Mouse (Mus musculus) Patski (cell line): Measurements from ENCODE around the gene Spef1. TPM values are rescaled to one million over a fixed set of nuclear protein-coding genes. Genes with fewer than 3 reads are reported as not detected.
A peak's percentile ranks its signal among the peaks of the same experiment; 100 is the strongest.

ENCODE experiments used
- ATAC-seq: fragments of 100-300 bp; one replicate; pipeline ENCODE4 v1.8.0; 2021
- CTCF ChIA-PET: fragments of 350-600 bp; sonication (Branson Sonifier 250); formaldehyde crosslinking; loops from one replicate; lab custom pipeline; 2022; ENCODE audit warnings: inconsistent platforms; lab: Charles Lee
- POLR2A ChIA-PET: fragments of 350-600 bp; sonication (Branson Sonifier 250); formaldehyde crosslinking; loops from one replicate; lab custom pipeline; 2022; ENCODE audit warnings: antibody characterized with exemption, inconsistent platforms; lab: Charles Lee
- DNase-seq: peaks from one replicate; pipeline ENCODE4 v3.0.0-alpha.2; 2011; ENCODE audit warnings: low read depth, low spot score
- H3K27me3 ChIP-seq: fragments of 371-371 bp; one replicate; pipeline ENCODE4 v1.5.1; 2021
- CTCF ChIP-seq: fragments of 100-300 bp; IDR thresholded peaks from one replicate; pipeline ENCODE4 v1.5.1; 2021
- in situ Hi-C: fragments of 300-500 bp; cut with MboI; formaldehyde crosslinking; loops from 3 replicates; pipeline ENCODE4 v1.11.1; 2018; ENCODE audit warnings: low pct_unique_long_range_greater_than_20kb, mixed read lengths
- polyA plus RNA-seq: library from polyadenylated mRNA; unstranded; gene quantifications from one replicate; pipeline ENCODE4 v1.2.3, GENCODE M21; 2021

Spef1 gene
- polyA plus RNA-seq, 1 experiment from 2014 or later, result 9.4 TPM

DNA sequence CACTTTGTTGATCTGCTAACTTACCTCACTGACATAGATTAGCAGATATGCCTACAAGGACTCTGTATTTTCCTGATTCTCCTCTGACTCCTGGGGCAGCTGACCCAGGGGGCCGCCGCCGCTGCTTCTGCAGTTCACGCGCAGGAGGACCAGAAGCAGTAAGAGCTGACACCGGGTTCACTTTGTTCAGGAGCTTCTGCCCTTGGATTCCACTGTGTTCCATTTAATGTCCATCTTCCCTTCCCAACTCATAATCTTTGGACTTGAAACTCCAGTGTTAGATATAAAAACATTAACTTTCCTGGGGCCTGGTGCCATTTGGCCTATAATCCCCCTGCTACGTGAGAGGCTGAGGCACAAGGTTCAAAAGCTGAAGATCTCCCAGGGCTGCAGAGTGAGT, 23.2 kb downstream of the Spef1 start:
- no peak for DNase-seq
- ChIA-PET POLR2A (no interaction called here), CTCF (interaction anchor here (2.0 kb wide), 1 partner anchor 108 kb away, joined by 5 read pairs; no protein-coding TSS in a partner anchor)
- TF ChIP-seq CTCF, result no peak
- no peak for ATAC-seq
- in situ Hi-C loops, result loop anchor here (5.0 to 10.0 kb wide), 2 partner anchors 72 to 199 kb away; no protein-coding TSS in a partner anchor
- H3K27me3 ChIP-seq, result no peaks in the 10 kb centered on the region

DNA sequence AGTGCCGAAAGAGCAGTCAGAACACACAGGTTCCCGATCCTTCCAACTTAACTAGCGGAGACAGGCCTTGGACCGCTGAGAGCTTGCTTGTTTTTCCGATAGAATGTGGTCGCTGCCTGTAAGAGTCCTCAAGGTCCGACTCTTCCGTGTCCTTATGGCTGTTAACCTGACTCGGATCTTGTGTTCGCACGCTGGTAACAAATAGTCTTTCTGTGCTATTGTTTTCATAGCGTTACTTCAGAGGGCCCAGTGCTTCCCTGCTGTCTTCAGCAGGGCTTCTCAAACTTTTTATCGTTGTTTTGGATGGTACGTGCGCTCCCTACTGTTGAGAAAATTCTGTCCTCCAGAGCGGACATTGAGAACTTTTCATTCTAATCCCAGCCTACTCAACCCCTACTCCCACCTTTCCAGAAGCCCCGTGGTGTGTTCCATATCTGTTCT, 26.4 kb downstream of the Spef1 start:
- DNase-seq (no peak), ATAC-seq (peak; percentile 22)
- H3K27me3 ChIP-seq, result no peaks in the 10 kb centered on the region
- no peak for TF ChIP-seq CTCF
- in situ Hi-C loops, result loop anchor here (5.0 to 10.0 kb wide), 2 partner anchors 68 to 196 kb away; no protein-coding TSS in a partner anchor
- ChIA-PET POLR2A (interaction anchor here (1.2 to 2.8 kb wide), 4 partner anchors 11 to 66 kb away, joined by 4 to 8 read pairs (median 7); no protein-coding TSS in a partner anchor), CTCF (interaction anchor here (0.9 to 3.0 kb wide), 7 partner anchors 9 to 100 kb away, joined by 3 to 11 read pairs (median 4); no protein-coding TSS in a partner anchor)

DNA sequence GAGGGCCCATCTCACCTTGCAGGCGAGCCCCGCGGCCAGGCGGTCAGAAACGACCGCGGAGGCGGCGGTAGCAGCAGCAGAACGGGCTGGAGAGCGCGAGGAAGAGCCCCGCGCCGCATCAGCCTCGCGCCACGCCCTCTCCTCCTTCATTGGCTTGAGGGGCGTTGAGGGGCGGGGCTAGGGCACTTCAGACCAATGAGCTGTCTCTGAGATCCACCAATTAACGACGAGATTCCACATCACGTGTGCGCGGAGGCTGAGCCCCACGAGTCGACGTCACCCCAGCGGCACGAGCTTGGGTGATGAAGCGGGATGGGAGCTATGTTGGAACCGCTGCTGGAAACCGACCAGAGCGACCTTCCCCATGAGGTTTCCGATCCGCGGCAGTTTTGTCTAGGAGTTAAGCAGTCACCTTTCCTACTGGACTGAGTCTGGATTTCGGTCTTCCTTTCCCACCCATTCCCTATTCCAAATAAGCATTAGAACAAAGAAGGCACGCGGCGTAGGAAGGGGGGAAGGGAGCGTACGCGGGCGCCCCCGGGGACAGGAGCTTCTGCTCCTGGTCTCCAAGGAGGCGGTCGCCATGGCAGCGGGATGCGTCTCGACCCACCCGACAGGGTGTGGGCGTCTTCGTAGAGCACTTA, 27.0 kb downstream of the Spef1 start, which contains the start of gene 1700037H04Rik:
Gene 1700037H04Rik (minus strand): TSS at position 144 of the 644 bp plus-strand sequence.
- in situ Hi-C loops, result loop anchor here (5.0 to 10.0 kb wide), 2 partner anchors 68 to 195 kb away; no protein-coding TSS in a partner anchor
- CTCF ChIA-PET, result interaction anchor here (0.9 to 3.0 kb wide), 7 partner anchors 9 to 103 kb away, joined by 3 to 11 read pairs (median 4); partner anchors contain the start of gene Spef1
- H3K27me3 ChIP-seq, result no peaks in the 10 kb centered on the region
- DNase-seq (peak; percentile 85), ATAC-seq (peak; percentile 95)
- TF ChIP-seq CTCF, result no peak
- POLR2A ChIA-PET, result interaction anchor here (0.6 to 2.8 kb wide), 5 partner anchors 11 to 172 kb away, joined by 4 to 8 read pairs (median 6); no protein-coding TSS in a partner anchor

DNA sequence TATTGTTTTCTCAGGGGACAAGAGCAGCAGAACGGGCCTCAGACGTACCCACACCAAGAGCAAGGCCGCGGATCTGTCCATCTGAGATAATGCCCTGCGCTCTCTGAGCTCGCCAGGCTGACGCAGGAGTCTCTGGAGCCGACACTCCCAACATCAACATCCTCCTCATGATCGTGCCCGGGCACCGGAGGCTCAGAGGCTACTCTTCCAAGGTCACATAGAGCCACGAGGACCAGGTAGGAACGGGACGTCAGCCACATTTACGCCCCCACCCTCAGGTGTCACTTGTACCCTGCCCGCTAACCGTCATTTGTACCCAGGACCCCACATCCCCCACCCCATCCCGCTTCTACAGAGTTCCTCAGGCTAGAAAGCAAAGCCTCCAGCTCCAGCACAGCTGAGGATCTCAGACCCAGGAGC, 27.6 kb downstream of the Spef1 start:
- peak; percentile 11 for ATAC-seq
- ChIA-PET POLR2A (interaction anchor here (0.6 to 2.8 kb wide), 5 partner anchors 12 to 171 kb away, joined by 4 to 8 read pairs (median 6); no protein-coding TSS in a partner anchor), CTCF (interaction anchor here (0.9 to 3.0 kb wide), 6 partner anchors 10 to 103 kb away, joined by 3 to 11 read pairs (median 4); partner anchors contain the start of gene Spef1)
- H3K27me3 ChIP-seq, result no peaks in the 10 kb centered on the region
- DNase-seq, result no peak
- TF ChIP-seq CTCF, result no peak
- in situ Hi-C loops, result no loop called here

DNA sequence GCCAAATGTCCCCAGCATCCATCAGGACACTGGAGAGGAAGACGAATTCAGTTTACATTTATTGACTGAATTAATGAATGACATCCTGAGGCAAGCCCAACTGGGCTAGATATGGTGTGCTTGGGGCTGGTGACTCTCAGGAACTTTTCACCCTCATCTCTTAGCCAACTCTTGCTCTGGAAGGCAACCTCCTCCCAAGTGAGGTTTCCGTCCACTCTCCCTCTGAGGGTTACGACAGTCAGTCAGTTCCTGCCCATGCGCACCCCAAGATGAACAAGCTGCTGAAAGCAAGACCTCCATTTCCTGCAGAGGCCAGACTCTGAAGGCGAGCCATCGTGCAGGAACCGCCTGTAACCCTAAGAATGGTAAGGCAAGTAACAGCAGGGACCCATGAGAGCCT, 30.1 kb downstream of the Spef1 start:
- ChIA-PET CTCF (no interaction called here), POLR2A (no interaction called here)
- DNase-seq (no peak), ATAC-seq (no peak)
- no peak for TF ChIP-seq CTCF
- in situ Hi-C loops, result no loop called here
- H3K27me3 ChIP-seq, result no peaks in the 10 kb centered on the region

DNA sequence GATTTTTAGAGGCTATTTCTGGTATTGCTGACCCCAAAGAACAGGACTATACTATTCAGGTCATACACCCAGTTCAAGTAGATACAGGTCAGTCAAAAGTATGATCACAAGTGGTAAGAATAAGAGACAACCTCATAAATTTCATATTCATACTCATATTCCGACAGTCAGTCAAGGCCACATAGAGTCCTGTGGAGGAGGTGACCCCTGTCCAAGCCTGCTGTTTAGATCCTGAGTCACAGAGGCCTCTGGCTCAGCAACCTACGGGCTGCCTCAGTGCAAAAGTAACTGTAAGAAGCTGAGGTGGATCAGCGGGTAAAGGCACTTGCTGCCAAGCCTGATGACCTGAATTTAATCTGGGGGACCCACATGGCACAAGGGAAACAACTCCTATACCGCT, 33.0 kb downstream of the Spef1 start:
- no peak for TF ChIP-seq CTCF
- H3K27me3 ChIP-seq, result no peaks in the 10 kb centered on the region
- DNase-seq (no peak), ATAC-seq (no peak)
- ChIA-PET POLR2A (no interaction called here), CTCF (interaction anchor here (2.4 kb wide), 1 partner anchor 10 kb away, joined by 5 read pairs; no protein-coding TSS in a partner anchor)
- in situ Hi-C loops, result no loop called here

DNA sequence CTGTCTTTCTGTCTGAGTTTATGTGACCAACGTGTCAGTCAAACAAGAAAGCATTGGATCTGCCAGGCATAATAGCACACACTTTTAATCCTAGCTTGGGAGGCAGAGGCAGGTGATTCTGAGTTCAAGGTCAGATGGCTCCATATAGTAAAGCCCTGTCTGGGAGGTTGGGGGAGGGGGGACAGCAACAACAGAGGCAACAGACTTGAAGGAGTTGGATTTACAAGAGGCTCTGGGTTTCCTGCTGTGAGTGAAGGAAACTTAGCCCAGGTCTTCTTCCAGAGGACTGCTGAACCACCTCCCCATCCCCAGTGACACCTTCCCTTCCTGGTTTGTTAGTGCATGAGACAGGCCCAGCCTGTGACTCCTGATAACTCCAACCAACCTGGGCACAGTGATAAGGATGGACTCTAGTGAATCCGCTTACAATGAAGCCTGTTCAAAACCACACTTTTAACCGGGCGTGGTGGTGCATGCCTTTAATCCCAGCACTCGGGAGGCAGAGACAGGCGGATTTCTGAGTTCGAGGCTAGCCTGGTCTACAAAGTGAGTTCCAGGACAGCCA, 34.8 kb downstream of the Spef1 start:
- POLR2A ChIA-PET, result no interaction called here
- TF ChIP-seq CTCF, result no peak
- in situ Hi-C loops, result no loop called here
- H3K27me3 ChIP-seq, result no peaks in the 10 kb centered on the region
- CTCF ChIA-PET, result no interaction called here
- DNase-seq, result no peak
- ATAC-seq, result no peak

DNA sequence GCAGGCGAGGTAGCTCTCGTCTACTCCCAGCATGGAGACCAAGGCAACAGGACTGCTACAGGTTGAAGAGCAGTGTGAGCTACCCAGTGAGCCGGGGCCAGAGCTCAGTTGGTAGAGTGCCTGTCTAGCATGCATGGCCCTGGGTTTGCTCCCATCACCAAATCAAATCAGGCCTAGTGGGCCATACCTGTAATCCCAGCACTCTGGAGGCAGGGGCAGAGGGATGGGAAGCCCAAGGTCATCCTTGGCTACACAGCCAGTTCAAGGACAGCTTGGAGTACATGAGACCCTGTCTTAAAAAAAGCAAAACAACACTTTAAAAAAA, 37.9 kb downstream of the Spef1 start:
- H3K27me3 ChIP-seq, result no peaks in the 10 kb centered on the region
- ChIA-PET POLR2A (interaction anchor here (1.3 kb wide), 1 partner anchor 9 kb away, joined by 3 read pairs; no protein-coding TSS in a partner anchor), CTCF (no interaction called here)
- DNase-seq (no peak), ATAC-seq (no peak)
- no peak for TF ChIP-seq CTCF
- in situ Hi-C loops, result no loop called here

DNA sequence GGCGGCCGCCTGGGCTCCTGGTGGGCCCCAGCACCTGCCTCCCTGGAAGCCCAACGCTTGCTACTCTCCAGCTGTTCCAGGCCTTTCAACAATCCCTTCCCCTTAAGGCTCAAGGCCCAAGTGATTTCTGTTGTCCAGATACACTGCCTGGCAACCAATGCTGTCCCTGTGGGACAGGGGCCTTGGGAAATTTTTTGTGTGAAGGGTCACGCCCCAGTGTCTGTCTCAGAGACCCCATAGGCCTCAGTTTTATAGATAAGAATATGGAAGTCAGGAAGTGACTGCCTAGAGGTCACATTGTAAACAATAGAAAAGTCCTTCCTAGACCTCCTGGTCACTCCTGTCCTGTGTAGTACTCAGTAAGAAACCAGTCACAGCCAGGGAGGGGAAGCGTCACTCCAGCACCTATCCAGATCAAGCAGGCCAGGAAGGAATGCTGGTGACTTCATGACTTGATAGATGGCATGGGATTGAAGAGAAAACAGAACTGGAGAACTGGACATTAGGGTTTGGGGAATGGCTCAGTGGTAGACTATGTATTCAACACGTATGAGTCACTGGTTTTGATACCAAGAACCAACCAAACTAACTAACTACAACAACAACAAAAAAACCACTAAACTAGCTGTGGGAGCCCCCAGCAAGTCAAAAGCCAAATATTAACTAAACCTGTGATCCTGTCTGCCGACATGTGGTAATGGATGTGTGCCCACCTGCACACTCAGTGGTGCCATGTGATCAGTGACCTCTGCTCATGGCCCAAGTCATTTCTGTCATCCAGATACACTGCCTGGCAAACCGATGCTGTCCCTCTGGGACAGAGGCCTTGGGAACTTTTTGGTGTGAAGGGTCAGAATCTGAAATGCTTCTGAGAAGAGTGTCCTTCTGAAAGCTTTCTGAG, 38.5 kb downstream of the Spef1 start:
- no peak for TF ChIP-seq CTCF
- CTCF ChIA-PET, result no interaction called here
- no peaks in the 10 kb centered on the region for H3K27me3 ChIP-seq
- ATAC-seq (peak; percentile 77), DNase-seq (peak; percentile 65)
- POLR2A ChIA-PET, result interaction anchor here (1.3 kb wide), 1 partner anchor 10 kb away, joined by 3 read pairs; no protein-coding TSS in a partner anchor
- in situ Hi-C loops, result no loop called here

DNA sequence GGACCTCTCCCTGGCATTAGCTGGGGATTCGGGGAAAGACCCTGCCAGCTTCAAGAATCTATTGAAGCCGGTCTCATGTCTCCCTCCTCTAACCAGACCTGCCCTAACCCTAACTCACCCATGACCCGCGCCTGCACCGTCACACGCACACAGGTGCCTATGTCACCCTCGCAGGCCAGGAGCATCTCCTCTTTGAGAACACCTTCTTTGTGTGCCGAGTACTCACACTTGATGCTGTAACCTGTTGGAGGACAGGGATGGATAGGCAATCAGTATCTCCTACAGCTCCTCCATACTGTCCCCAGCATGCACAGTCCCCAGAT, 40.1 kb downstream of the Spef1 start:
- POLR2A ChIA-PET, result no interaction called here
- CTCF ChIA-PET, result no interaction called here
- no peaks in the 10 kb centered on the region for H3K27me3 ChIP-seq
- in situ Hi-C loops, result no loop called here
- no peak for TF ChIP-seq CTCF
- no peak for DNase-seq
- no peak for ATAC-seq
